Mouse (Mus musculus) hematopoietic stem cell, adult 5-6 weeks (primary cell): ENCODE measurements around the gene Paf1. TPM values are rescaled to one million over a fixed set of nuclear protein-coding genes. Genes with fewer than 3 reads are reported as not detected.

ENCODE experiments used
- ATAC-seq, 2 experiments: fragments of 125-278 bp in 1 of 2; replicated peaks in 1 of 2; 2 replicates each; pipeline ENCODE4 v1.8.0; 2016 to 2017; ENCODE audit warnings: inconsistent platforms in 2 of 2, mild to moderate bottlenecking in 2 of 2, moderate number of reproducible peaks in 2 of 2, low read depth in 1 of 2, moderate TSS enrichment in 1 of 2; ENCODE audit not compliant: low FRiP score in 2 of 2, poor library complexity in 2 of 2, severe bottlenecking in 2 of 2, insufficient read depth in 1 of 2, low TSS enrichment in 1 of 2
- total RNA-seq: library from RNA; stranded (forward); fragments of 172-1452, 232-1000 nt; gene quantifications from 2 replicates; pipeline ENCODE4 v1.2.3, GENCODE M21; 2017

Paf1 gene
- total RNA-seq, 1 experiment from 2014 or later: 184 TPM

DNA sequence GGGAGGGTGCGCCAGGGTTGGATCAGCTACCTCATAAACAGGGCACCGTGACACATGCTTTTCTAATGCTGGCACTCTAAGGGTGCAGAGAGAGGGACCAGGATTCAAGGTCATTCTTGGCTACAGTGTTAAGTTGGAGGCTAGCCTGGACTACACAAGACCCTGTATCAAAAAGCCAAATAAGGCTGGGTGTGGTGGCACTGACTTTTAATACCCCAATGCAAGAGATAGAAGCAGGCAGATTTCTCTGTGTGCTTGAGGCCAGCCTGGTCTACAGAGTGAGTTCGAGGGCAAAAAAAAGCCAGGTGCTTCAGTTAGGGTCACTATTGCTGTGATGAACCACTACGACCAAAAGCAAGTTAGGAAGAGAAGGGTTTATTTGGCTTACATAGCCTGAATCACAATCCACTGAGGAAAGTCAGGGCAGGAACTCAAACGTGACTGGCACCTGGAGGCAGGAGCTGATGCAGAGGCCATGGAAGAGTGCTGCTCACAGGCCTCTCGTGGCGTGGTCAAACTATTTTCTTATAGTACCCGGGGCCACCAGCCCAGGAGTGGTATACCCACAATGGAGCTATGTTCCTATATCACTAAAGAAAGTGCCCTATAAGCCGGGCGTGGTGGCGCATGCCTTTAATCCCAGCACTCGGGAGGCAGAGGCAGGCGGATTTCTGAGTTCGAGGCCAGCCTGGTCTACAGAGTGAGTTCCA lies 49.2 kb downstream of the Paf1 start:
- no peak for ATAC-seq

GRCm38 (mm10) chr7:28442688-28443087 lies 49.9 kb downstream of the Paf1 start:
- peak; percentile 73 to 81 for ATAC-seq

- ATAC-seq: no peak
Measured at GRCm38 (mm10) chr7:28444344-28444974, 51.7 kb downstream of the Paf1 start.

- peak in 1 of 2 experiments; percentile 38; a peak in 1 of 4 replicates for ATAC-seq
Measured at GRCm38 (mm10) chr7:28446446-28446845, 53.7 kb downstream of the Paf1 start.

DNA sequence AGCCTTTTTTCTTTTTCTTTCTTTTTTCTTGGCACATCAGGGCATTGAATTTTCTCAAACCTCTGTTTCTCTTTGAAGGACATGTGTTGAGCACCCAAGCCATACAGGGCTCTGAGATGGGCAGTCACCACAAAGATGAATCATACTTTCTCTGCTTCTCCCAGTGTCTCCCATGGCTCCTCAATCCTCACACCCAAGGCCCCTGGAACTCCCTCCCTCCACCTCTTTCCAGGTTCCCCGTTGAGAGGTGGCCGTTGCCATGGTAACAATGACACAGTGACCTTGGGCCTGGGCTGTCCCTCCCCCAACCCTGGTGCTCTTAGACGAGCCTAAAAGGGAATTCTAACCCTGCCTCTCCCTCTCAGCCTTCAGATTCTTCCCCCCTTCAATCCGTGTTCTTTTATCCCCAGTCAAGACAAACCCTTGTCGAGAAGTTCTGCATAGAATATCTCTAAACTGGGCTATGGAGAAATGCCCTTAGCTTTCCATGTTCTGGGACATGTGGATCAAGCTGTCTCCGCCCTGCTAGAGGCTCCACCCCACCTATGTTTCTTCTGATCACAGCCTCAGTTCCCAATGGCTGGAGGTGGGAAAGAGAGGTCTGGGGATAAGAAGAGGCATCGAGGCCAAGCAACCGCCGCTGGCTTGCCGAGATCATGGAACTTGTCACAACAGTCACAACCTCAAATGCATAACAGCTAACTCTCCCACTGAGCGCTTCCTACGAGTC lies 54.5 kb downstream of the Paf1 start:
- ATAC-seq: no peak

- no peak for ATAC-seq
Measured at GRCm38 (mm10) chr7:28447865-28448820, 55.4 kb downstream of the Paf1 start.

Other genes starting within 250 kb of the Paf1 start
- gene Fbl, start 223.2 kb upstream of the Paf1 start, total RNA-seq: 162 and 213 TPM in 2 replicates
- gene Dyrk1b, start 213.5 kb upstream of the Paf1 start, total RNA-seq: 4.7 and 6.1 TPM in 2 replicates
- gene Eid2, start 125.1 kb upstream of the Paf1 start, total RNA-seq: 6.4 and 8.6 TPM in 2 replicates
- gene Eid2b, start 115.2 kb upstream of the Paf1 start, total RNA-seq: 4.5 and 4.8 TPM in 2 replicates
- gene Selenov, start 101.8 kb upstream of the Paf1 start, total RNA-seq: not detected in 2 replicates
- 0.25 TPM in 1 of 2 replicates, not detected in the other for gene Dll3, start 90.7 kb upstream of the Paf1 start, total RNA-seq
- gene Timm50, start 80.9 kb upstream of the Paf1 start, total RNA-seq: 27.8 and 42.9 TPM in 2 replicates
- gene Supt5, start 54.2 kb upstream of the Paf1 start, total RNA-seq: 66.2 and 71.9 TPM in 2 replicates
- 943 and 1,083 TPM in 2 replicates for gene Rps16, start 42.3 kb upstream of the Paf1 start, total RNA-seq
- 3.5 and 12.5 TPM in 2 replicates for gene Plekhg2, start 20.4 kb upstream of the Paf1 start, total RNA-seq
- gene Zfp36, start 12.7 kb upstream of the Paf1 start, total RNA-seq: 166 and 198 TPM in 2 replicates
- 15.8 and 32.4 TPM in 2 replicates for gene Med29, start 243 bp upstream of the Paf1 start, total RNA-seq
- gene Gmfg, start 44.5 kb downstream of the Paf1 start, total RNA-seq: 584 and 882 TPM in 2 replicates
- gene Lrfn1, start 59.0 kb downstream of the Paf1 start, total RNA-seq: 2.2 and 8.7 TPM in 2 replicates
- gene Ifnl2, start 117.5 kb downstream of the Paf1 start, total RNA-seq: not detected in 2 replicates
- not detected in 2 replicates for gene Ifnl3, start 129.9 kb downstream of the Paf1 start, total RNA-seq
- not detected in 2 replicates for gene Sycn, start 147.9 kb downstream of the Paf1 start, total RNA-seq
- not detected in 2 replicates for gene Nccrp1, start 154.3 kb downstream of the Paf1 start, total RNA-seq
- gene Samd4b, start 205.2 kb downstream of the Paf1 start, total RNA-seq: 5.2 and 6.3 TPM in 2 replicates
- 7.0 and 10.4 TPM in 2 replicates for gene Pak4, start 205.2 kb downstream of the Paf1 start, total RNA-seq
- gene Acp7, start 238.4 kb downstream of the Paf1 start, total RNA-seq: not detected in 2 replicates